Mouse (Mus musculus): ENCODE measurements around the gene Vgll4.

Vgll4 gene

DNA sequence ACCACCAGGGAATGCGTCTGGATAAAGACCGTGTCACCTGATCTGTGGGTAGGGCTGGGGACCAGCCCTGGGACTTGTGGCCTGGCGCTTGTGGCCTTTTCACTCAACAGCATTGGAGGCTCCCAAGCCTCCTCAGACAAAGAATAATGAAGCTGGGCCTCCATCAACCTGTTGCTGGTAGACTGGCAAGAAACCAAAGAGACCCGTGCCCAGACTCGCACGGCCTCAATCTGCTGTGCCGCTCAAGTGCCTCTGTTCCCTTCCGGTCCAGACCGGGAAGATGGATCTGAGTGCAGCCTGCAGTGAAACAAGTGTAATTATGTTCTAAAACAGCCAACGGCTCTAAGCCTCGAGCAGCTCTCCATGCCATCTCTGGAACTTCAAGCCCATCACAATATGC lies 52.7 kb downstream of the Vgll4 start:
- no peak for DNase-seq

DNA sequence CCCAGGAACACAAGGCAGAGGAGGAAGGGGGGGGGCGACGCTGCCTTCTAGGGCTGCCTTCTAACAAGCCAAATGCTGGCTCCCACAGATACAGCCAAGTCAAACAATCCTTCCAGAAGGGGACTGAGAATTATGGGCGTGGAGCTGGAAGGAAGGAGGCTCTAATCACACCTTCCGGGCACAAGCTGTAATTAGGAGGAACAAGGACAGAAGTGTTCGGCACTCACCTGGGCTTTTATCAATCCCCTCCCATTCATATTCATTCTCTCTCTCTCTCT lies 53.1 kb downstream of the Vgll4 start:
- no peak for DNase-seq

DNA sequence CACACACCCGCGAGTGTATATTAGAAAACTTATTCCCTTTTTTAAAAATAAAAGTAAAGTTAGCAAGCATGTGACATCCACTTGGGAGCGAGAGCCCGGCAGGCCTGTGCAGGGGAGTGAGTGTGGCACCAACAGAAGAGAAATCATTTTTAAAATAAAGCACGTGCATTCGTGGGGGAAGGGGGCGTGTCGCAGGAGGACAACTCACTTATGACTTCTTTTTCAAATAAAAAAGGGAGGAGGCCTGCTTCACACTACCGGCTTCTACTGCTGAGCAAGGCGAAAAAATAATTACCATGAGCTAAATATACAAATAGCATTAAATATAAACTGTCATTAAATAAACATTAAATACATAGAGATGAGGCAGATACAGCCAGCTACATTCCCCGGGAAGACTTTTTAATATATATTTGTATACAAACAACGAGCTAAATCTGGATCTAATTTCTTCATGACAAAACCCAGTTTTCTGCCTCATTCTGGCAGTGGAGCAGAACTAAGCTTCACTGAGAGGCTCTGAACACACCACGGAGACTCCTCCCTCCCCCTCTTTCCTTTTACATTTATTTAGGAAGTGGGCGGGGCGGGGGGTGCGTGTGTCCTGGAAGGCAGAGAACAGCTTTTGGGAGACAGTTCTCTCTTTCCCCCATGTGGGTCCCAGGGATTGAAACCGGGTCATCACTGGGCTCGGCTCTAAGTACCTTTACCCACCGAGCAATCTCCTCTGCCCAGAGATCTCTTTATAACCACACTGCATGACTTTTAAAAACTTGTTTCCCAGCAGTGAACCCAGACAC lies 53.7 kb downstream of the Vgll4 start:
- DNase-seq = no peak

DNA sequence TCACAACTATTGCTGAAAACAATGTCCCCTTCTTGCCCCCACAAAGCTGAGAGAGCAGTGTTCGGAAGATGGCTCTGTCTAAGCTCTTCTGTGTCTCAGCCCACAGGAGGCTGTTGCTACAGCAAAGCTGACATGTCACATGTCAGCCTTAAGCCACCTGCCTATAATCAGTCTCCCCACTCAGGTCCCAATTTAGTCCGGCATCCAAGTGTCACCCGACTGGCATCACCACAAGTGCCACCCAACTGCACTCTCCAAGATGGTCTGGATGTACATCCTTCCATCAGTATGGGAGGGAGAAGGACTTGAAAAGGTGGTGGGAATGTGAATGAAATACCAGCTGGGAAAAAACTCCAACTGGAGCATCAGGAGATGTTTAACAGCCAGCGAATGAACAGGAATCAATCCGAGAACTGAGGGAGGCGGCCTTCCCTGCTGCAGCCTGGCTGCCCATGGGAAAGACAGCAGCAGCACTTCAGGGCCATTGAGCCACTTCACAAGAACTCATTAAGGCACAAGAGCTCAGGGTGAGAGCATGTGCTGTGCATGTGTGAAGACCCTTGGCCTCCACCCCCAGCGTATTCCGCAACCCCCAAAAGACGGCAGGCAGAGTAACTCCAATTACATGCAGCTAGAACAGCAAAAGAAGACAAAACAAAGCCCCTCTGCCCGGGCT lies 55.6 kb downstream of the Vgll4 start:
- no peak for DNase-seq

DNA sequence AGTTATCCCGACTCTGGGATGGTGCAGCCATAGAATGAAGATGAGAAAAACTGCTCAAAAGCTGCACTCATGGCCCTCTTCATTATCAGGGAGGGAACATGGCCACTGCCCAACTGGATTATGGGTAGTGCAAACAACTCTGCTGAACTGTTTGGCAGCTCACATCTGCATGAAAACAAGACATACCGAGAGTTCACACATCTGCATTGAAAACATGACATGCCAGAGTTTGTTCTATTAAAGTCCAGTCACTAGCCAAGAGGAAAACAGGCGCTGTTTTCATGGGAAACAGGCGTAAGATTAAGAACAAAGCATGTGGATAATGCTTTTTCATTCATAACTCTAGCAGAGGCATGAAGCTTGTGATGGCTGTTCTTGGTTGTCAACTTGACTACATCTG lies 56.7 kb downstream of the Vgll4 start:
- no peak for DNase-seq

DNA sequence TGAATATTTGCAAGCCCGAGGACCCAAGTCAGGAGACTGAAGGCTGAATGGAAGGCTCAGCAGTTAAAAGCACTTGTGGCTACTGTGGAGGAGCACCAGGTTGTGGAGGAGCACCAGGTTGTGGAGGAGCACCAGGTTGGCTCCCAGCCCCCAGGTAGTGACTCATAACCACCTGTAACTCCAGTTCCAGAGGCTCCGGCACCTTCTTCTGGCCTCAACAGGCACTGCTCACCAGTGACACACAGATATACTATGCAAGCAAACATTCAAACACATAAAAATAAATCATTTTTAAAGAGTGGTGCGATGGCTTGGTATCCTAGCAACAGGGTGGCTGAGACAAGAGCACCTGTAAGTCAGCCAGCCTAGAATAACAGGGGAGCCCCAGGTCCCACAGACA lies 58.3 kb downstream of the Vgll4 start:
- no peak for DNase-seq

DNA sequence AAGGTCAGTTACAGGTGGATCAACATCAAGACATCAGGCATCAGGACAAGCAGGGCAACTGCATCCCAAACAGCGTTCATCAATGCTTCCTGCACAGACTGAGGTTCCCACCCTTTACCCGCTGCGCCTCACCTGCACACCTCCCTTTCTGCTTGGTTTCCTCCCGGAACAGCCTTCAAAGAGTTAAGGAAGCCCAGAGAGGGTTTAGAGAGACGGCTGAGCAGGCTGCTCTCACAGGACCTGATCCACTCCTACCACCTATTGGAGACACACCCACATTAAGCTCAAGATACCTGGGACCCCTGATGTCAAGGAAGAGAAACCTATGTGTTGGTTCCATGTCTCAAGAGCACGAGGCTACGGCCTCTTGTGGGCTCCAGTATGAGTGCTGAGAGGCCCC lies 60.0 kb downstream of the Vgll4 start:
- no peak for DNase-seq

DNA sequence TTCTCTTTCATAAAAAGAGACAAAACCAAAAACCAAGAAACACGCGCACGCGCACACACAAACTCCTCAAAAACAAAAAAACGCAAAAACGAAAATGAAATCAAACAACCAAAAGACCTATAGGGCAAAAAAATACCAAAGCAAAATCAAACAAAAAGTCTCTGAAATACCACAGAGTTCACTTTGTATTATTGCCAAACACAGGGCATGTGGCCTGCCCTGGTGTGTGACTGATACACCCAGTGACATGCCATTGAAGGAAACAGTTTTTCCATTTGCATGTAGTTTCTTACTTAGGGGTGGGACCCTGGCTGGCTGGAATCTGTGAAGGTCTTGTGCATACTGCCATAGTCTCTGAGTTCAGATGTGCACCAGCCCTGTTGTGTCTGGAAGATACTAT lies 62.3 kb downstream of the Vgll4 start:
- DNase-seq = no peak

DNA sequence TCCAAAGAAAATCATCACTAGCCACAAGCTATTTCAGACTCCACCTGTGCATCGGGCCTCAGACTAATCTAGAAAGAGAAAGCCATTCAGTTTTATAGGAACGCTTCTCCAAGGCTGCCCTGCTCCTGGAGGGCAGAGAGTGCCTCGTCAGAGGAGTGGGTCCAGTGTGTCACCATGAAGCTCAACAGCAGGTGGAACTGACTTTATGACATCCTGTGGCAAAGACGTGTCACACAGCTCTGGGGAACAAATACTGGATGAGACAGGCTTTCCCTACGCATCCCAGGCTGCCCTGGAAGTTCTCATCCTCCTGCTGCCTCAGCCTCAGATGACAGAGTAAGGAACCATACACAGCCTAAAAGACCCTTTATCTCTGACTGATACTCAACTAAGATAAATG lies 63.6 kb downstream of the Vgll4 start:
- DNase-seq = no peak

DNA sequence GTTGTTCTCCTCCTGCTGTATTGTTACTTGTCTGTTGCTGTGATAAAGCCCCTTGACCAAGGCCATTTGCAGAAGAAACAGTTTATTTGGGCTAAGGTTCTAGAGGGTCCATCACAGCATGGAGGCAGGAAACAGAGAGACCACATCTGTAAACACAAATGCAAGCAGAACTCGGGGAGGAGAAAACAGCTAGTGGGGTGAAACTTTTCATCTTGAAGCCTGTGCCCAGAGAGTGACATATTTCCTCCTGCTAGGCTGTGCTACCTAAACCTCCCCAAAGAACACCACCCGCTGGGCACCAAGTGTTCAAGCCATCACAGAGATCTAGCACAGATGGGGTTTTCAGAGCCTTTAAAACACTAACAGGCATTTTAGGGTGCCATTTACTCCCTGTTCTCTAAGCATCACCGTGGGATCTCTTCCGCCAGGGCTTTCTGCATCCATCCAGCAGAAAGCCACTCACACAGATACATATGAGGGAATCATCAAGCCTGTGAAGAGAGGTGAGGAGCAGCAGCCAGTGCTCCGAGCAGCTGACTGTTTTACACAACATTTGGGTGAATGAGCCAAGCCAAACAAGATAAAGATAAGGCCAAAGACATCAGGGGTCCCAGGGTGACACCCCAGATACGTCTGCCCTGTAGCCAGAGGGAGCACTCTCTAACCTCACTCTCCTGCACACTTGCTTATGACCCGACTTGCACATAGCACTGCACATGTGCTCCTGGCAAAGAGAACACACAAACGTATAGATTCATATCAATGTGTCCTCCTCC lies 64.4 kb downstream of the Vgll4 start:
- DNase-seq = no peak

DNA sequence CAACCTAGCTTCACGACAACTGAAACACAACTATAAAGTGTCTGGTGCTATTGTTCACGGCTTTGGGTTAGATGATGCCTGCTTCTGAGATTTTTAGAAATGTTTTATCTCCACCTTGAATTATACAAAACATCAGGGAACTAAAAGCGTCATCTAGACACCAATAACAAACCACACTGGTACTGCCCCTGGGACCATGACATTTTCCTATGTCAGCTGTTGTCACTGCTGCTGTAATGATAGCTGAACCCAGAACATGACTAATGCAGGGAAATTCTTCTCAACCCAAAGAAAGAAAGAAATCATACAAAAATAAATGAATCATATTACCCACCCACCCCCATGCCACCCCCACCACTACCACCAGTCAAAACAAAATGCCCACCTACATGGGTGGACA lies 65.0 kb downstream of the Vgll4 start:
- no peak for DNase-seq

DNA sequence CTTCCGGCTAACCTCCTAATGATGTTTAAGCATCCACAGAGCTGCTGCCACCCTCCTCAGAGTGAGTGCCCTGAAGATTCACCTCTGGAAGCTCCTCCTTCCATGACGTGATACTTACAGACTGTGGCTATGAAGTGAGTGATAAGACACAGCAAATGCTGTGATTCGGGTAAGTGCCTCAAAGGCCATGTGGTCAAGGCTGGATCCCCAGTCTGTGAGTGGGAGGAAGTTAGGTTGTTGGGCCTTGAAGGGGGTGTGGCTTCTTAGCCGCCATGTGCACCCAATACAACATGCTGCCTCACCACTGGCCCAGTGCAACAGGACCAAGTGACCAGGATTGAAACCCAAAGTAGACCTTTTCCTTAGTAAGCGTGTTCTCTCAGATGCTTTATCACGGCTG lies 65.6 kb downstream of the Vgll4 start:
- DNase-seq = no peak

DNA sequence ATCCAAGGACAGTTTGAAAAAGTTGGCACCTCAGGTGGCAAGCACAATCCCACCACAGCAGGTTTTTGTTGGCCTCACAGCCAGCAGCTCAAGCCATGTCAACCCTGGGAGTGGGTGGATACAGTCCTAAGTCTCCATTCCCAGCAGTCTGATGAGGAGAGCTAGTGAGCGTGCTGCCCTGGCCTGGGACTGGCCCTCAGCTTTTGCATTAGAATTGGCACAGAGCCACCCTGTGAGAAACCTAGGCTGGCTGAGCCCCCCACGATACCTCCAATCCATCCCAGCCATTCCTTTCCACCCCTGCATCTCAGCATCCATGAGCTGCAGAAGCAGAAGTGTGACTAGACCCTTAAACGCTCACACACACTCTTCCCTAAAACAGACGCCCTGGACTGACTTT lies 67.9 kb downstream of the Vgll4 start:
- no peak for DNase-seq

DNA sequence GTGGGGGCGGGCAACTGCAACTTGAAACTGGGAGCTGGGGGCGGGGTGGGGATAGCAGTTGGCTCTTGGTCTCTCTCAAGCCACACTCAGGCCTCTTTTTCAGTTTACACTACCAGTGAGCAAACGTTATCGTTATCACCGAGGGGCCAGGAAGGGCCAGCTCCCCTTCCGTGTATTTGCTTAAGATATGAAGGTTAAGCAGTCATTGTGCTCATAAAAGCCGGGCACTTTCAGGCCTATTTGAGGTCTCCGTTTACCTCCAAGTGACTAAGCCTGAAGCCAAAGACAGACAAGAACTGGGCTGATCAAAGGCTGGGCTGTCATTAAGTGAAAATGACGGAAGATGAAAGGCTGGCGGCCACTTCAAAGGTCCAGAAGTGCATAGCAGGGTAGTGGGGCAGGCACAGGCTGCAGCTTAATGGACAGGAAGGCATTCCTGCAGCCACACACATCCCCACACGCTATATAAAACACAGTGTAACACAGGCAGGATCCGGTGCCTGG lies 68.4 kb downstream of the Vgll4 start:
- no peak for DNase-seq

DNA sequence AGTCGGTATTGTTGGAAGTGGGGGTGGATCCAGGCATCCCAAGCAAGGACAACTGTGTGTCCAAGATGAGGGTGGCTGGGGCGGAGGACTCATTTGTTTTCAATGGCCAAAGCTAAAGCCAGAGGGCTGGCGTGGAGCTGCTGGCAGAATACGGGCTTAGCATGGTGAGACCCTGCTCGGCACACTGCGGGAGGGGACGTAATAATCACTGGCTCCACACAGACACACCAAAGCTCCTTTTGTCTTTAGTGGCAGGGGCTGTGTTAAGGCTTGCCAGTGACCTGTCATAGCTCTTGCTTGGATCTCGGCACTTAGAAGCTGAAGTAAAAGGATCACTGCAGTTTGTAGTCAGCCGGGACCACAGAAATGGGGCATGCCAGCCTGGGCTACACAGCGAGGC lies 69.6 kb downstream of the Vgll4 start:
- DNase-seq = no peak

DNA sequence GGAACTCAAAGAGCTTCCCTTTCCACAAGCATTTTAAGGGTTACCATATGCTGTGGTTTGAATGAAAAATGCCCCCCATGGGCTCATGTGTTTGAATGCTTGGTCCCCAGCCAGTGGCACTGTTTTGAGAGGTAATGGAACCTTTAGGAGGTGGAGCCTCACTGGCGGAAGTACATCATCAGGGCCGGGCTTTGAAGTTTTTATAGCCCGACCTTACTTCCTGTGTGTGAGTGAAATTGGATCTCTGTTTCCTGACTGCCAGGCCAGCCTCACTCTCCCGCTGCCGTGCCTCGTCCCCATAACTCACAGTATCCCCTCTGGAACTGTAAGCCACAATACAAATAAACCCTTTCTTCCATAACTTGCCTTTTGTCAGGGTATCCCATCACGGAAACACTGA lies 70.1 kb downstream of the Vgll4 start:
- no peak for DNase-seq

DNA sequence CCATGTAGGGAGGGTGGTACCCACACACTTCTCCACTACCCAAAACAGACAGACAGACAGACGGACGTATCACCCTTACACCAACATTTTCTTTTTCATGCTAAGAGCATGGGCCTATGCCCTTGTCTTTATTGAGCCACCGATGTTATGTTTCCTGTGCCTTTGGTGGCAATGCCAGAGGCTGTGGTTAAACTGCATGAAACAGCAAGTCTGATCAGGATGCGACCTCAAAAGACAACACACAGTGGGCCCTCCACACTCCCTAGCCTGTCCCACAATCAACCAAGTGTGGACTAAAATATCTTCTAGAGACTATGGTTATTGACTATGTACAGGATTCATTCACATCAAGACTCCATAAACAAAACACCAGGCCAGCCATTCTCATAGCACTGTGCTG lies 70.8 kb downstream of the Vgll4 start:
- no peak for DNase-seq

DNA sequence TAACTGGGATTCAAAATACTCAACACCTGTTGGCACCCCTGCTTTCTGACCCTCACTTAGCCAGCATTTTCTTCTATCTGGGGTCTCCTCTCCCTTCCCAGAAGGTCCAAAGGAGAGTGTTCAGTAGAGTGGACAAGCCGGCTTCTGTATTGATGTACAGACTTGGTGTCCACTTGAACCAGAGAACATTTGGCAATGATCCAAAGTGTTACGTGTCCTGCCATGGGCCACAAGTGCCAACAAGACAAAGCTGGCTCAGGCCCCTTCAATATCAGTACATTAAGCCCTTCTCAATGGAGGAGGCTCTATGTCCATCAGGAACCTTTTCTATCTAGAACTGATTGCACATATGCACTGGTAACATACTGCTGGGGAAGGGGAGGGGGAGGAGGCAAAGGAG lies 73.5 kb downstream of the Vgll4 start:
- DNase-seq = no peak

DNA sequence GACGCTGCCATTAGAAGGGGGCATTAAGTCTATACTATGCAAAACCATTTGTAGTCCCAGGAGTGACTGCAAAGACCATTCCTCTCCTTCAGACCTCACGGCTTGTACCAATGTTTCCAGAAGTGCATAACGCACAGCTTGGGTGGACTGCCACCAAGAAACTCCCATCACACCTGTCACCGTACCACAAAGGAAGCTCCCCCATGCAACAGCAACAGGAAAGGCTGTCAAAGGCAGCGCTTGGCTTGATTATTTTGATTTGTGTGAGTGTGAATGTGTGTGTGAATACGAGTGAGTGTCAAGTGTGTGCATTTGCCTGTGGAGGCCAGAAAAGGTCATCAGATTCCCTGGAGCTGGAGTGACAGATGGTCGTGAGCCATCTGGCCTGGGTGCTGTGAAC lies 74.6 kb downstream of the Vgll4 start:
- no peak for DNase-seq

DNA sequence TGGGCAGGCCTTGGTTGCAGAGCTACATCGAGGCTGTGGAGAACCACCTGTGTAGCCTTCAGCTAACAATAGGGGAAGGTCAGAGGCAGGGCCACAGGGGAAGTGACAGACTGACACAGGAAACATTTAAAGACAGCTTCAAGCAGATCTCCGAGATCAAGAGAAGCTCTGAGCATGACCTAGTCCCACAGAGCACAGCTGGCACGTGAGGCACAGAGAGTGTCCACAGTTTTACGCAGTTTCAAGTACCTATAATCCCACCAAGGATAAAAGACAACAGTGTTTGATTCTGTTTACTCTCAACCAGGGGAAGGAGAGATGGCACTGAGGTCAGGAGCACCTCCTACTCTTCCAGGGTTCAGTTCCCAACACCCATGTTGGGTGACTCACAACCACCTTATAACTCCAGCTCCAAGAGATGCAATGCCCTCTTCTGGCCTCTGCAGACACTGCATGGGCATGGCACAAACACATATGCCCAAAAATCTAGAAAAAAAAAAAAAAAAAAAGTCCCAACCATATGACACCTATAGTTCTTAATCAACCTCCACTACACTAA lies 75.2 kb downstream of the Vgll4 start:
- no peak for DNase-seq

DNA sequence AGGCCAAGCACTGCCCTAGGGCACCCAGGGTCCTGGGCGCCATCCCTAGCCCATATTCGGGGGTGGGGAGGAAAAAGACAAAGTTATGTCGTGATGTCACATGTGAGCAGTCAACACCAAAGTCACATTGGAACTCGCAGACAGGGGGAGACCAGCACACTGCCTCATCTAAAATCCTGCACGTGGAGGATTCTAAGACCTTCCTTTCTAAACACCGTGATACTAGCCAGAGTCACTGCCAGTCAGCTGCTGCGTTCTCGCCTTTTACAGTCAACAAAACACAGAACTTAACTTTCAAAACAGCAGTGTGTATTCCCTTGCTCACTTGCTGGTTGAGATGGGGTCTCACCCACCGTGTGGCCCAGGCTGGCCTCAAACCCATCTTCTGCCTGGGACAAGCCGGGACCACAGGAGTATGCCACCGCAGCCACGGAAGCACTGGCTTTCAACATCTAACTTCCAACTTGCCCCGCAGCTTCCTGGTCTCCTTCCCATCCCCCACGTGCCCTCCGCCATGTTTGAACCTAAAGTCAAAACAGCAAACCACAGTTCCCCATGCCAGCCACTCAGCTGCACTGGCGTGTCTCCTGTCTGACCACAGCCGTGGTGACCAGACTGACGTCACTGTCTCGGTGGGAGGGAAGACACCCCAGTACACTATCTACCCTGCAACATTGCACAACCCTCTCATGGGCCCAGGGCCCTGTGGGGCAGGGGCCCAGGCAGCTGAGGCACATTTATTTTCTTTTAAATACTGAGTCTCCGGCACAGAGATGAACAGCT lies 76.2 kb downstream of the Vgll4 start:
- no peak for DNase-seq

DNA sequence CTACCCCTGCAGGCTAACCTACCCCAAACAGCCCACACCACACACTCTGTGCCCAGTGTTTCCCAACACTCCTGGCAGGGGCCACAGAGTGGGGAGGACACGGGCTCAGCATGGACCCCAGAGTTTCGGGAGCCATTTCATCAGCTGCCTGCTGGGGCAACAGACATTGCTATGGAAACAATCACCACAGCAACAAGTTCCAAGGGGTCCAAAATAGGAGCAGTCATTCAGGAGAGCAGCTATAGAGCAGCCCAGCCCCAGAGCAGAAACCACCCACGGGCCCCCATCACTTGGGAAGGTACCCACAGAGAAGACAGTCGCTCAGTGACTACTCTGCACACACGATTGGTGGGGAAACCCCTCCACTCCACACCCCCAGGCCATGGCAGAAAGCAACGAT lies 77.4 kb downstream of the Vgll4 start:
- no peak for DNase-seq

DNA sequence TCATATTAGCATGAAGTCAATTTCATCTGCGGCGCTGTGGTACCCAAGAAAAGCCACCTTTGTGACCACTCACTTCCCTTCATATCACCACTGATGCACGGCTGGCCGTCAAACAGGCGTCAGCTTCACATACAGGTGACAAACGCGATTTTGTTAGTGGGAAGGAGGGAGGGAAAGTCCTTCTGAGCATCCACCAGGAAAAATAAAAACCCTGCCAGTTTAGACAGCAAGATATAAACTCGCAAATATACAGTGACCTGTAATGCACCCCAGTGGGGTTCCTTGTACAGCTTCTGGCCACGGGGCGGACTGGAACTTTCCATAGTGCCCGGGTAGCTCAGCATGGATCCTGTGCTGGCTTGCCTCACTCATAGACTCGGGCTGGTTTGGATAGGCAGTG lies 78.0 kb downstream of the Vgll4 start:
- no peak for DNase-seq
